Mouse (Mus musculus): ENCODE measurements at regions not wholly inside any gene's neighbourhood (a gene's known extent, or its start where the extent isn't known, plus 50 kb on each side); places are given as distances from the start of the nearest gene placed in this dataset.
A peak's percentile ranks its signal among the peaks of the same experiment; 100 is the strongest.

DNA sequence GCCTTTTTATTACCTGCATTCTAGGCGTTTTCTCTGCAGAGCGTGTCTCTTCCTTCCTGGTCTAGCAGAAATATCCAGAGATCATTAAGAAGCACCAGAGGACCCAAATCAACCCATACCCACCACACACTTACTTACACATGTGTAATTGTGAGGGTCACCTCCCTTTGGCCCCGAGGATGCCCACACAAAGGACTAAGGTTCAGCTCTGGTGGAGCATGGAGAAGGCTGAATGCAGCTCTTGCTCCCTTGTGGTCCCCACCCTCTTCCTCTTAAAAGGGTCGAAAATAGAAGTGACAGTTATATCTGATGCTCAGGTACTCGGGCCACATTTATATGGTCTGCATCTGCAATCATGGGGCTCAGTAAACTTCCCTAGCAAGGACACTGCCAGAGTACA is 164.5 kb upstream of the Glra1 start:
- DNase-seq = no peak

- DNase-seq = no peak
Observed at GRCm38 (mm10) chr11:55772107-55772506, 164.1 kb upstream of the Glra1 start.

- peak in 1 of 2 experiments; percentile 4 for DNase-seq
Observed at GRCm38 (mm10) chr11:55764846-55765245, 156.8 kb upstream of the Glra1 start.

All from cerebellum, postnatal 36 days (tissue).